Mouse (Mus musculus) common myeloid progenitor, adult 5-6 weeks (primary cell): ENCODE measurements around the gene Rcor2. TPM values are rescaled to one million over a fixed set of nuclear protein-coding genes. Genes with fewer than 3 reads are reported as not detected.

Experiments used
- ATAC-seq: replicated peaks from 2 replicates; pipeline ENCODE4 v1.8.0; 2016; ENCODE audit warnings: low read depth, mild to moderate bottlenecking, moderate TSS enrichment, inconsistent platforms; ENCODE audit not compliant: poor library complexity, severe bottlenecking
- total RNA-seq: library from RNA; stranded (forward); fragments of 200-1000, 187-1606 nt; gene quantifications from 2 replicates; pipeline ENCODE4 v1.2.3, GENCODE M21; 2017

The Rcor2 gene
- total RNA-seq, 1 experiment from 2014 or later, result 5.9 TPM

GRCm38 (mm10) chr19:7264088-7264765 lies 2.9 kb upstream of the Rcor2 start:
- ATAC-seq, result peak; percentile 42

DNA sequence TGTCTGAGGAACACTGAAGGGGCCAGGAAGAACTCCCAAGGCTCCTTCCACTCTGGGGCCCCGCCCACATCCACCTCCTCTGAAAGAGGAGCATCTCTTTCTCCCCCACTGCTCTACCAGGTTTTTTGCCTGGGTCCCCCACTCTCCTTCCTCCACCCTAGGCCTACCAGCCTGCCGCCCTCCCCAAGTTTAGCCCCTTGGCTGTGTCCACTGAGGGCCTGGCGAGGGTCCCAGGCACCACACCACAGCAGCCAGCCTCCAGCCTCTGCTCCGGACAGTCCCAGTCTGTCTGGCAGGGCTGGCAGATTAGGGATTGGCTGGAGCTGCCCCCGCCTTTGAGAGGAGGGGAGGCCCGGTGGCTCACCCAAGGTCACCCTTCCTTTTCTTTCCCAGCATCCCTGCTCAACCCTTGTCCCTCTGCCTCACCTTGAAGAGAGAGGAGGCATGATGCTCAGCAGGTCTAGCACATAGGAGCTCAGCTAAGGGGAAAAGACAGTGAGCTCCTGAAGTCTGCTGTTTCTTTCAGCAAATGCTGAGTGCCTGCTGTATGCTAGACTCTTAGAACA lies 2.3 kb upstream of the Rcor2 start:
- ATAC-seq, result no peak

DNA sequence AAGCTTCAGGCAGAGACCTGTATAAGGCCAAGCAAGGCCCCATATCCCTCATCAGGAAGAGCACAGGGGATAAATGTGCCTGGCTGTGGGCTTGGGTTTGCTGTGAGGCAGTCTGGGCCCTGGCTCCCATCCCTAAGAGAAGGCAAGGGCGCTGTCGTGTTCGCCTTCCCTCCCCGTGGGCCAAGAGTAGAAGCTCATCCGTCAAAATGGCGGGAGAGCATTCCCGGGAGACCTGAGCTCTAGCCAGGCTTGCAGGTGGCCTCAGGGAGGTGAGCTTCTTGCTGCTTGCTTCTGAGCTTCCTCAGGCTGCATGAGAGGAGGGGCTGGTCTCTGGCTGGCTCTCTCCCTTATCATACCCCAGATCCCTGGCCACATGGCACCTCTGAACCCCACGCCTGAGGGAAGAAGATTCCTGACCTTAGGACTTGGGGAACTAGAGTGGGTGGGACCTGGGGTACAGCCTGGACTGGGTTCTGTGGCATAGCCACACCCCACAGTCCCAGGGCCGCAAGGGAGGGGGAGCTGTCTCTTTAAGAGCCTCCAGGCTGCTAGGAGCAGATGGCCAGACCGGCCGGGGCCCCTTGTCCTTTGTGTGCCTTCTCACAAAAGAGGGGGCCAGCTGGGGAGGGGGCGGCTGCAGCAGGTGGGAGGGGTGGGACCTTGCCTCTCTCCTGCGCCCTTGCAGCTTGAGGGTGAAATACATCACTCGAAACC lies 1.5 kb upstream of the Rcor2 start:
- no peak for ATAC-seq

- no peak for ATAC-seq
These were observed 699 bp upstream of the Rcor2 start for GRCm38 (mm10) chr19:7266421-7266831.

GRCm38 (mm10) chr19:7267781-7268721 lies 926 bp downstream of the Rcor2 start:
- ATAC-seq, result peak; percentile 41; the same call in 1 of the 2 replicates

- ATAC-seq, result peak; percentile 45
These were observed 1.6 kb downstream of the Rcor2 start for GRCm38 (mm10) chr19:7268722-7269090.

DNA sequence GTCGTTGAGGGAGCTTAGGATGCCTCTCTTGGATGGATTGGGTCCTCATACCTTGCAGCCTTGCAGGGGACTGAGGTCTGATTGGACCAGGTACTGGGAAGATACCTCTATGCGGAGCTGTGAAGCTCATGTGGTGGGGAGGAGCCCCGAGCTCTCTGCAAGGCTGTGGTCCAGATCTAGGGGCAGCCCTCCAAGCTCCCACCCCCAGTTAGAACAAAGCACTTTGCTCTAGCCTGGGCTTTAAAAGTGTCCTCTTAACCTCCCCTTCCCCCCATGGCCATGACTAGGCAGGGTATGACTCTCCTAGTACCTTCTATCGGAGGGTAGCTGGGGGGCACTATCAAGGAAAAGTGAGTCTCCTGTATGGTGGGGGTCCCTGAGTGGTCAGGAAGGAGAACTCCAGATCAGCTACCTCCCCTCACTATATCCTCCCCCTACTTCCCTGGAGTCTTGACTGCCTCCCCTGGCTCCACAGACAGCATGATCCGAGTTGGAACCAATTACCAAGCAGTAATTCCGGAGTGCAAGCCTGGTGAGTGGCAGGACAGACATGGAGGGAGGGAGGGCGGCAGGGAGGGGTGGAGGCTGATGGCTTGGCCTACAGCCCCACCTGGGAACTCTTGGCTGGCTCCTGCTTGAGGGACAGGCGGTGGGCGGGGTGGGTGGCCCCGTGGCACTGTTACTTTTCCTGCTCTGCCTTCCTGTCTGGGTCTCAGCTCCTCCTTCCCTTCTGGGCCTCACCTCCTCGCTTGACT lies 2.3 kb downstream of the Rcor2 start:
- no peak for ATAC-seq

GRCm38 (mm10) chr19:7273486-7273885 lies 6.4 kb downstream of the Rcor2 start:
- ATAC-seq, result no peak

DNA sequence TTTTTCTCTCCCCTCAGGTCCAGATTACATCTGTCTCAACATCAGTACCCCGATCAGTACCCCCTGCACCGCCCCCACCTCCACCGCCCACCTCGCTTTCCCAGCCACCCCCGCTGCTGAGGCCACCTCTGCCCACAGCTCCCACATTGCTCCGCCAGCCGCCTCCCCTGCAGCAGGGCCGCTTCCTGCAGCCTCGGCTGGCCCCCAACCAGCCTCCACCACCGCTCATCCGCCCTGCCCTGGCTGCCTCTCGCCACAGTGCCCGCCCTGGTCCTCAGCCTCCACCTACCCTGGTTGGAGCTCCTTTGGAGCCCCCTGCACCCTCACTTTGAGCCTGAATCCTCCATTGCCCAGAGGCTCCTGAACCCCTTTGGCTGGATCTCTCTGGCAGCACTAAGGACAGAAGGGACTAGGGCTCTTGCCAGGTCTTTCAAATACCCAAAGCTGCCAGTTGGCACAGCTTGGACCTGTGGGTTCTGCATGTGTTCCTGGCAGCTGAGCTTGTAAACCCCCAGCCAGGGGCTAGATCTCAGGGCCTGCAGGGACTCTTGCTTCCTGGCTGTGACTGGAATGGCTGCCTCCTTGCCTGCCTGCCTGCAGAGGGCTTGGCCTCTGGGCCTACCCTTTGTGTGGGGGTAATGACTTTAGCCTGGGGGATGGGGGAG lies 7.3 kb downstream of the Rcor2 start:
- ATAC-seq, result peak; percentile 30; the same call in 1 of the 2 replicates

- ATAC-seq, result no peak
These were observed 8.1 kb downstream of the Rcor2 start for GRCm38 (mm10) chr19:7275131-7275789.

GRCm38 (mm10) chr19:7276053-7276659 lies 9.0 kb downstream of the Rcor2 start:
- no peak for ATAC-seq

DNA sequence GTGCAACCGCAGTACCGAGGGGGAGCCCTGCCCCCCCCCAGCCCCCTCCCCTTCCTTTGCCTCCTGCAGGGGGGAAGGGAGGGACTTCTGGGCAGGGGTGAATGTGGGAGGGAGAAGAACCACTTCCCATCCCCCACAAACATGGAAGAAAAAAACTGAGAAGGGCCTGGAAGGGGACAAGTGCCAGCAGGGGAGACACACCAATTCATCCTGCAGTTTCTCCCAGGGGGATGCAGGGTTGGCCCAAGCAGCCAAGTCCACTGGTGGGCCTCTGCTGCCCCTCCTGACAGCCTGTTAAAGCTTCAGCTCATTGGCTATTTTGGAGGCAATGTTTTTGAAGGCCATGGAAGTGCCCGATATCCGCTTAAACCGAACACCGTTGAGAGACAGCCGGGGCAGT lies 9.7 kb downstream of the Rcor2 start:
- no peak for ATAC-seq

- ATAC-seq, result no peak
These were observed 11.2 kb downstream of the Rcor2 start for GRCm38 (mm10) chr19:7278200-7278906.

- peak; percentile 45 for ATAC-seq
These were observed 12.0 kb downstream of the Rcor2 start for GRCm38 (mm10) chr19:7279114-7279513.

GRCm38 (mm10) chr19:7280557-7281330 lies 13.6 kb downstream of the Rcor2 start:
- ATAC-seq, result no peak

GRCm38 (mm10) chr19:7286563-7287315 lies 19.6 kb downstream of the Rcor2 start:
- ATAC-seq, result no peak
